8 mouse cellular contexts compared by ENCODE assay signal in genomic region chr17:29514435-29514834, GRCm38 (mm10). TPM values are rescaled to one million over a fixed set of nuclear protein-coding genes. Genes with fewer than 3 reads are reported as not detected.
DNase-seq lines count a peak whose midpoint lies in the region; ATAC-seq and TF ChIP-seq lines count a peak whose summit lies in the region.

No protein-coding gene starts in this region.

- WGBS in kidney, embryonic 16.5 days: 2% methylated on average over 11 of the region's 11 CpGs
- WGBS in liver, adult 2 months: under 1% methylated on average over 11 of the region's 11 CpGs

- no peak overlapping the region for H3K4me2 ChIP-seq in kidney, embryonic 16.5 days (replicated peaks; ENCODE audit: low read depth, low read length)
- H3K4me2 ChIP-seq in myocyte (ENCODE audit: low read depth): peak overlapping the region; percentile 44

- 0 out of 2 replicates have a peak, but pooled peaks have one; percentile 40 for ATAC-seq in kidney, embryonic 16.5 days (ENCODE audit: low FRiP score, low TSS enrichment)

- no peak overlapping the region for H3K27ac ChIP-seq in kidney, embryonic 16.5 days (ENCODE audit: low read length)
- no peak overlapping the region for H3K27ac ChIP-seq in liver, adult 2 months (replicated peaks; ENCODE audit: insufficient read depth, low read depth, low read length)

- peak; percentile 76 for TF ChIP-seq CTCF in liver, adult 2 months (IDR thresholded peaks at IDR 0.05; ENCODE audit: low read depth, low read length)

- peaks cover 3% of the 10 kb centered on the region; the same call in 1 of the 2 replicates for H3K4me1 ChIP-seq in kidney, embryonic 16.5 days (ENCODE audit: insufficient read depth, low read length)
- peaks cover 5% of the 10 kb centered on the region; the same call in 1 of the 2 replicates for H3K4me1 ChIP-seq in liver, adult 2 months (ENCODE audit: control insufficient read depth, insufficient read depth, low read length)

- no peaks in the 10 kb centered on the region for H3K36me3 ChIP-seq in kidney, embryonic 16.5 days (ENCODE audit: insufficient read depth, low read length)
- H3K36me3 ChIP-seq in liver, adult 2 months (ENCODE audit: control insufficient read depth, insufficient read depth, low read length): no peaks in the 10 kb centered on the region
- H3K36me3 ChIP-seq in myocyte (ENCODE audit: control insufficient read depth, insufficient read depth): no peaks in the 10 kb centered on the region
- H3K36me3 ChIP-seq in splenic B cell, adult 2 months (ENCODE audit: control insufficient read depth, insufficient read depth, low read length, poor library complexity, severe bottlenecking): no peaks in the 10 kb centered on the region

- no peaks in the 10 kb centered on the region for H3K79me2 ChIP-seq in liver, adult 2 months (ENCODE audit: control insufficient read depth, insufficient read depth, low read length)
- no peaks in the 10 kb centered on the region for H3K79me2 ChIP-seq in myocyte (ENCODE audit: control insufficient read depth, insufficient read depth)

- no peaks in the 10 kb centered on the region for H3K9me3 ChIP-seq in kidney, embryonic 16.5 days (ENCODE audit: low read length)

- peak; percentile 41 for DNase-seq in 3134 (ENCODE audit: extremely low read depth, insufficient read length, low spot score)
- peak; percentile 81 to 96 for DNase-seq in adrenal gland, adult (ENCODE audit: inconsistent age in 2 of 2, low spot score in 1 of 2)
- peak; percentile 83 for DNase-seq in embryo, embryonic 10 days (ENCODE audit: low spot score)
- DNase-seq in gastrocnemius, postnatal 25 days: peak; percentile 53
- DNase-seq in liver, adult 2 months (ENCODE audit: extremely low read depth, low read depth, low spot score): peak; percentile 71
- peak; percentile 88 for DNase-seq in splenic B cell, adult 2 months (ENCODE audit: low read depth, low spot score)

- no peak overlapping the region for H3K9ac ChIP-seq in kidney, embryonic 16.5 days (replicated peaks; ENCODE audit: low read length)
- no peak overlapping the region for H3K9ac ChIP-seq in liver, adult 2 months (ENCODE audit: low read depth, low read length)

- H3K27me3 ChIP-seq in kidney, embryonic 16.5 days (ENCODE audit: insufficient read depth, low read length): no peaks in the 10 kb centered on the region
- no peaks in the 10 kb centered on the region for H3K27me3 ChIP-seq in liver, adult 2 months (ENCODE audit: control insufficient read depth, insufficient read depth, low read length)
- no peaks in the 10 kb centered on the region for H3K27me3 ChIP-seq in myocyte (ENCODE audit: control insufficient read depth, insufficient read depth, insufficient read length)
- H3K27me3 ChIP-seq in splenic B cell, adult 2 months (ENCODE audit: control insufficient read depth, insufficient read depth, low read length, poor library complexity, severe bottlenecking): no peaks in the 10 kb centered on the region

- no peak overlapping the region for H3K4me3 ChIP-seq in kidney, embryonic 16.5 days (ENCODE audit: low read length)
- H3K4me3 ChIP-seq in liver, adult 2 months (ENCODE audit: insufficient read depth, low read depth, low read length): no peak overlapping the region
- no peak overlapping the region for H3K4me3 ChIP-seq in myocyte

- no peak overlapping the region for H3ac ChIP-seq in myocyte (ENCODE audit: control insufficient read depth, insufficient read length)

- TF ChIP-seq POLR2A in liver, adult 2 months (IDR thresholded peaks at IDR 0.05; ENCODE audit: extremely low read depth, insufficient read depth, low read length): no peak
- TF ChIP-seq POLR2A in myocyte (IDR thresholded peaks at IDR 0.05; ENCODE audit: insufficient read length, low read depth): no peak

TF ChIP-seq in myocyte, 11 proteins besides CTCF, POLR2A, EP300 and RAD21:
- TF ChIP-seq MYOD1 (IDR thresholded peaks at IDR 0.05; ENCODE audit: control insufficient read depth in 1 of 3, insufficient read length in 2 of 3, low read depth in 2 of 3) (no peak), SRF (IDR thresholded peaks at IDR 0.05; ENCODE audit: control insufficient read depth, insufficient read length, low read depth) (no peak), TCF12 (IDR thresholded peaks at IDR 0.05; ENCODE audit: insufficient read depth, poor library complexity, severe bottlenecking) (no peak), TCF3 (IDR thresholded peaks at IDR 0.05; ENCODE audit: insufficient read length, low read depth) (no peak), POLR2AphosphoS2 (IDR thresholded peaks at IDR 0.05; ENCODE audit: insufficient read length, low read depth) (no peak), REST (IDR thresholded peaks at IDR 0.05; ENCODE audit: insufficient read depth, insufficient read length) (no peak), USF1 (IDR thresholded peaks at IDR 0.05; ENCODE audit: low read depth) (no peak), CEBPB (IDR thresholded peaks at IDR 0.05; ENCODE audit: insufficient read depth, poor library complexity, severe bottlenecking) (no peak), MAX (IDR thresholded peaks at IDR 0.05; ENCODE audit: low read depth) (no peak), E2F4 (IDR thresholded peaks at IDR 0.05; ENCODE audit: insufficient read depth) (no peak), MYOG (IDR thresholded peaks at IDR 0.05; ENCODE audit: control insufficient read depth in 1 of 3, insufficient read depth in 1 of 3, insufficient read length in 2 of 3, low read depth in 2 of 3) (no peak)
TF ChIP-seq in myocyte: peak in this region for 0.

RNA-seq across cellular contexts. Expression of gene Pim1, which starts 23.9 kb away (rescaled TPM):
- 10 to 100 TPM; 11.1 to 17.5 TPM for total RNA-seq in gastrocnemius, postnatal 25 days (2021)
- 12.5 and 14.5 TPM in 2 replicates for polyA plus RNA-seq in kidney, embryonic 16.5 days (2015; fragmentation: Nextera tagmentation; extraction: Ambion mirVana)
- total RNA-seq in liver, adult 2 months (2014; rRNA removed): 8.9 and 9.5 TPM in 2 replicates
- polyA plus RNA-seq in liver, adult 2 months (2012; rRNA removed): 16.0 and 16.4 TPM in 2 replicates
- polyA plus RNA-seq in myocyte (2012; fragmentation: generic; extraction: Trizol): 16.3 TPM

RNA-seq across cellular contexts. Expression of gene Gm17657, which starts 35.0 kb away (rescaled TPM):
- total RNA-seq in gastrocnemius, postnatal 25 days (2021): not detected
- polyA plus RNA-seq in kidney, embryonic 16.5 days (2015; fragmentation: Nextera tagmentation; extraction: Ambion mirVana): not detected in 2 replicates
- not detected in 2 replicates for total RNA-seq in liver, adult 2 months (2014; rRNA removed)
- not detected in 2 replicates for polyA plus RNA-seq in liver, adult 2 months (2012; rRNA removed)
- polyA plus RNA-seq in myocyte (2012; fragmentation: generic; extraction: Trizol): not detected

RNA-seq across cellular contexts. Expression of gene Tbc1d22b, which starts 35.1 kb away (rescaled TPM):
- total RNA-seq in gastrocnemius, postnatal 25 days (2021): 1 to 10 TPM; 8.1 to 8.5 TPM
- 16.7 and 19.1 TPM in 2 replicates for polyA plus RNA-seq in kidney, embryonic 16.5 days (2015; fragmentation: Nextera tagmentation; extraction: Ambion mirVana)
- total RNA-seq in liver, adult 2 months (2014; rRNA removed): 1.2 and 1.3 TPM in 2 replicates
- 4.0 and 4.1 TPM in 2 replicates for polyA plus RNA-seq in liver, adult 2 months (2012; rRNA removed)
- 9.0 TPM for polyA plus RNA-seq in myocyte (2012; fragmentation: generic; extraction: Trizol)

RNA-seq across cellular contexts. Expression of gene Tmem217, which starts 37.8 kb away (rescaled TPM):
- total RNA-seq in gastrocnemius, postnatal 25 days (2021): not detected
- 0.79 and 0.89 TPM in 2 replicates for polyA plus RNA-seq in kidney, embryonic 16.5 days (2015; fragmentation: Nextera tagmentation; extraction: Ambion mirVana)
- total RNA-seq in liver, adult 2 months (2014; rRNA removed): not detected in 2 replicates
- not detected in 2 replicates for polyA plus RNA-seq in liver, adult 2 months (2012; rRNA removed)
- polyA plus RNA-seq in myocyte (2012; fragmentation: generic; extraction: Trizol): not detected
